Mouse (Mus musculus) telencephalon, adult 2 months (tissue): ENCODE results near the gene Nosip.

Experiments
- DNase-seq: peaks from one replicate; pipeline ENCODE4 v3.0.0-alpha.2; 2011; ENCODE audit warnings: low read depth, low spot score

Gene Nosip

DNA sequence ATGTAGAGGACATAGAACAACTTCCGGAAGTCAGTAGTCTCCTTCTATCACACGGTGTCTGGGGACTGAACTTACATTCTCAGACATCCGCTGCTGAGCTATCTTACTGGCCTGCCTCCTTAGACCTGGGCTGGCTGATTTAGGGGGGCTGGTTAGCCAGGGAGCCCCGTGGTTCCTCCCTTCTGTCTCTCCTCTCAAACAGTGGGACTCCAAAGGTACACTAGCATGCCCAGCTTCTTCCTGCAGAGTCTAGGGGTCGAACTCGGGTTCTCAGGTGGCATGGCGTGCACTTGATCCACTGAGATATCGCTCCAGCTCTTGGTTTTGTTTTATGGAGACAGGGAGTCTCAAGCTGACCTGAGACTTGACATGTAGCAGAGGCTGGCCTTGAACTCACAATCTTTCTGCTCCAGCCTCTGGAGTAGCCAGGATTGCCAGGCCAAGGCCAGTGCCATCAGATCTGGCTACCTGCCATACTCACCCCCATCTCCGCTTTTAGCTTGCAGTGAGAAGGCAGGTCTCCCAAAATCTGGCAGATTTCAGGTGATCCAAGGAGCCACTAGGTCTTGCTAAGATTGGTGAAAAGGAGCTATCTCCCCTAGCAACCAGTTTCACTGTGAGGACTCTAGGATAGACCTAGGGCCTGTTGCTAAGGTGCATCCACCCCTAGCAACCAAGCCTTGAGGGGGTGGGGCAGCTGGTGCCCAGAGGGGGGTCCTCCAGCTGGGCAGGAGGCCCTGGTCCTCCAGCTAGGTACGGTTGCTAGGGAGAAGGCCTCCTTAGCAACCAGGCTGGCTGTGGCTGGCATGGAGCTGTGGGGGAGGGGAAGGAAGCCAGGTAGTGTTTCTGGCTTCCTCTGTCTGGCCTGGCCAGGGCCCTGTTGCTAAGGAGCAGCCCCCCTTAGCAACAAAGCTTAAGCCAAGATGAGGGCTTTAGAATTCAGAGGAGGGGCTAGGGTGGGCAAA lies 3.3 kb upstream of the Nosip start:
- DNase-seq, result no peak

DNA sequence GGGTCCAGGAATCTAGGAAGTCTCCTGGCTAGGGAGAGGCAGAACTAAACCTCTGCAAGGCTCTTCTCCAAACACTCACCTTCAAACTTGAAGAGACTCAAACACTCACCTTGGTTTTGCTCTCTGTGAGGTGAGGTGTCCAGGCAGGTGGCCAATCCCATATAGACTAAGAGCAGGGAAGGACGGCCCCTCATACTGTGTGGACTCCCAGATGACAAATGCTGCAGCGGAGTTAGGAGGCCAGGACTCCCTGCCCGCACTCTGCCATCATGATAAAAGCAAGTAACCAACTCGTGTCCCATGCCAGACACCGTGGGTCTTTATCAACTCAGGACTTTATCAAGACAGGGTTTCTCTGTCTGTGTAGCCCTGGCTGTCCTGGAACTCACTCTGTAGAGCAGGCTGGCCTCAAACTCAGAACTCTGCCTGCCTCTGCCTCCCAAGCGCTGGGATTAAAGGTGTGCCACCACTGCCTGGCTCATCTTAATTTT lies 1.6 kb upstream of the Nosip start:
- no peak for DNase-seq

DNA sequence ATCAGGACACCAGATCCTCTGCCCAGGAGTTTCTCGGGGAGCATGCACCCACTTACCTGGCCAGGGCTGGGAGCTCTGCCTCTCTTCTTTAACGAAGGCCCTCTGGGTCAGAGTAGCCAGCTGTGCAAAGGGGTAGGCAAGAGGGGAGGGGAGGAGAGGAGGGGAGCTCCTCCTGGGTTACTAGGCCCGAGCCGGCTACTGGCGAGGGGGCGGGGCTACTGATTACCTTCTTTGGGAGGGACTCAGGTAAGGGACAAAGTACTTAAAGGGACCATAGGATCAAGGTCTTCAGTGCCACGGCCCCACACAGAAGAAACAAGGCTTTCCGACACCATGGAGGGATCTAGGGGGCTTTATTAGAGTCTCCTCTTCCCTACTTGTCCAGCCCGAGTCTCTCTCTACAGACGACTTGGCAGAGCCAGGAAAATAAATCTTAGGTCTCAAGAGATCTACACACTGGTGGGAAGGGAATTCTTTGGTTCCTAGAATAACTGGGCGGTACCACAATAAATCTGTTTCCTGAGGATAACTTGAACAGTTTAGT lies 625 bp upstream of the Nosip start:
- DNase-seq, result no peak

DNA sequence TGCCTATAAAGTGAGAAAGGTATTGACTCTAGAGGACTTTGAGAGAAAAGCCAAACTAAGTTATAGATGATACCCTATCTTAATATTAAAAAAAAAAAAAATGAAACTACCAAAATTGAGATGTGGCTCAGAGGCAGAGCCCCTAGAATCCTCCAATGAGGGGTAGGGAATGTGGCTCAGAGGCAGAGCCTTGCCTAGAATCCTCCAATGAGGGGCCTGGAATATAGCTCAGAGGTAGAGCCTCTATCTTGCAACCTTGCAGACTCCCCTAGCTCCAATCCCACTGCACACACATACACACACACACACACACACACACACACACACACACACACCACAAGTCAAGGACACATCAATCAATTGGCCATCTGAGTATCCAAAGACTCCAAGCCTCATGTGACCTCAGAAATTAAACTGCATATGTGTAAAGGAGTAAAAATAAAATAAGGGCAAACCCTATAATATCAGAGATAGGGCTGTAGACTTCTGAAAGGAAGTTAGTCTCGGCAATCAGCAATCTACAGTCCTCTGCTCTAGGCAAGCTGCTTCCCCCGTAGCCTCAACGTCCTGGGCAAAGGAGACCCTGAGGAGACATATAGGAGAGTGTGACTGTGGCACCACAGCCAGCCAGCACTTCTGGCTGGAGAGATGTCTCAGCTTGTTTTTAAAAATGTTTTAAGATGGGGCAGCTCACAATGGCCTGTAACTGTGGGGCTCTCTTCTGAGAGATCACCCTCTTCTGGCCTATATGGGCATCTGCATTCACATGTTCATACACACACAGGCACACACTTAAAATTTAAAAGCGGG lies 5.2 kb downstream of the Nosip start:
- no peak for DNase-seq

DNA sequence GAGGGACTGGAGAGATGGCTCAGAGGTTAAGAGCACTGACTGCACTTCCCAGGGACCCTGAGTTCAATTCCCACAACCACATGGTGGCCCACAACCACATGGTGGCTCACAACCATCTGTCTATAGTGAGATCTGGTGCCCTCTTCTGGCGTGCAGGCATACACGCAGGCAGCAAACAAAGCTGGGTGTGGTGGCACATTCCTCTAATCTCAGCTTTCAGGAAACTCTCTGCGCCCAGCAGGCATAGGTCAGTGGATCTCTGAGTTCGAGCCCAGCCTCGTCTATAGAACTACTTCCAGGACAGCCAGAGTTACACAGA lies 5.7 kb downstream of the Nosip start:
- no peak for DNase-seq

DNA sequence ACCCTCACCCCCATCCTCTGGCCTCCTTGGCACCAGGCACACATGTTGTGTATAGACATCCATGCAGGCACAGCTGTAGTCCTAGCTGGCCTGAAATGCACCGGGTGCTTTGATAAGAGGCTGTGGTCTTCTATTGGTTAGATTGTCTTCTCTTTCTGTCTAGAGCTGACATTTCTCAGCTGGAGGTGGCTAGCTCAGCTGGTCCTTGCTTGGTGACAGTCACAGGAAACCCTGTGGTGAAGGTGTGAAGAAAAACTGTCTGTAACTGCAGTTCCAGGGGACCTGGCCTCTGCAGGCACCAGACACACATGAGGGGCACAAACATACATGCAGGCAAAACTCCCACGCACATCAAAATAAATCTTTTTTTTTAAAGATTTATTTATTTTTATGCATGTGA lies 7.4 kb downstream of the Nosip start:
- DNase-seq, result no peak

DNA sequence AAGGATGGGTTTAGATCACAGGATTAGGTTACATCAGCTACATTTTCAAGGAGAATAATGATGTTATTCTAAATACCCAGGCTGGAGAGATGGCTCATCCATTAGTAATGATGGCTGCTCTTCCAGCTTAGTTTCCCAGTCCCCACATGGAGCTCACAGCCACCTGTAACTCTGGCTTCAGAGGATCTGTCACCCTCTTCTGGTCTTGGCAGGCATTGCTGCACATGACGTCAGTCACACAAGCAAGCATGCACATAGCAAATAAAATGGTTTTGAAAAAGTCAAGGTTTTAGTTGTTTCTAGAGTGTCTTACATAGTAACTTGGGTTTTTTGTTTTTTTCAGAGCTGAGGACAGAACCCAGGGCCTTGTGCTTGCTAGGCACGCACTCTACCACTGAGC lies 10.0 kb downstream of the Nosip start:
- DNase-seq, result no peak

DNA sequence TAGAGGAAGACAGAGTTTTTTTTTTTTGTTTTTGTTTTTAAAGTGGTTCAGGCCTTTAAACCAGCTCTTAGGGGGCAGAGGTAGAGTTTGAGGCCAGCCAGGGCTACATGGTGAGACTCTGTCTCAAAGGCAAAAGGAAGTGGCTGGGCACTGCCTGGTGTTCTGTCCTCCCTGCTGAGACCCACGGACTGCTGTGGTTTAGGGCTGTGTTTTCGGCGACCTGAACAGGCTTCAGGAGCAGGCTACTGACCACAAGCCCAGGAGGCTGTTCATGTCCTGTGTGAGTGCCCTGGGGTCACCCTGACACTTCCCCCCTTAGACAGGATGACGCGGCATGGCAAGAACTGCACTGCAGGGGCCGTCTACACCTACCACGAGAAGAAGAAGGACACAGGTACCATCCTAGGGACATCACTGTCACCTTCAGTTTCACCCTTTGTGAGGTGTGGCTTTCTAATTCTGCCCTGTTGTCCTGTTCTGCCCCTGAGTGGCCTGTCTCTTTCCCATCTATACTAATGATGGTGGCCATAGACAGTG lies 11.0 kb downstream of the Nosip start:
- DNase-seq, result no peak

DNA sequence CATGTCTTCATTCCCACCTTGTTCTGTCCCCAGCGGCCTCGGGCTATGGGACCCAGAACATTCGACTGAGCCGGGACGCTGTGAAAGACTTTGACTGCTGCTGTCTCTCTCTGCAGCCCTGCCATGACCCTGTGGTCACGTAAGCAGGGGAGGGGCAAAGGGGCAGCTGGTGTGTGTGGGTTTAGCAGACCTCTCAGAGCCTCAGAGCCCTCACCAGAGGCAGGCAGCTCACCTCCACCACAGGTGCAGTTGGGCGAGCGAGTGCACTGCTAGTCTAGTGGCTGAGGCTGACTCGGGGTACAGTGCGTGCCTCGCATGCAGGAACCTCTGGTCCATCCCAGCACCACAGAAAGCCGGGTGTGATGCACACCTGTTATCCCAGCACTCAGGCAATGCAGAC lies 11.7 kb downstream of the Nosip start:
- no peak for DNase-seq

DNA sequence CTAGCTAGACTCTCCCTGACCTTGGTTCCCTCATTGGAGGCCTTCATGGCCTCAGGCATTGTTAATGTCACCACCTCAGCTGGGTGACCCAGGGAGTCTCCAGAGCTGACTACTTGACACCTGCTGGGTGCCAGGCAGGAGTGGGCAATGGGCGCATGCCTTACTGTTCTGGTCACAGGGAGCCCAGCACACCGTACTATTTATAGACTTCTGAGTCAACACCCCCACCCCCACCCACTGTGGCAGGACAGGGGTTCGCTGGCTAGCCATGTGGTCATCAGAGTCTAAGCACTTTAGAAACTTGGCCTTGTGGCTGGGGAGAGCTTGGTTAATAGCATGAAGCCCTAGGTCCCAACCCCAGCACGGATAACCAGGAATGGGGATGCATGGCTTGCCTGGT lies 13.2 kb downstream of the Nosip start:
- DNase-seq, result no peak

DNA sequence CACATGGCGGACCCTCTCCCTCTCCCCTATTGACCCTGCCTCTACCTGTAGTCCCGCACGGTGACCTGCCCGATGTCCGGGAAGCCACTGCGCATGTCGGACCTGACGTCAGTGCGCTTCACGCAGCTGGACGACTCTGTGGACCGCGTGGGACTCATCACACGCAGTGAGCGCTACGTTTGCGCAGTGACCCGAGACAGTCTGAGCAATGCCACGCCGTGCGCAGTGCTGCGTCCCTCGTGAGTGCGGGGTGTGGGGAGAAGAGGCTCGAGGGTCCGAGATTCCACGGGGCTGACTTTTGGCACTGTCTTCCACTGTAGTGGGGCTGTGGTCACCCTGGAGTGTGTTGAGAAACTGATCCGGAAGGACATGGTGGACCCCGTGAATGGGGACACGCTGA lies 14.3 kb downstream of the Nosip start:
- DNase-seq, result no peak

DNA sequence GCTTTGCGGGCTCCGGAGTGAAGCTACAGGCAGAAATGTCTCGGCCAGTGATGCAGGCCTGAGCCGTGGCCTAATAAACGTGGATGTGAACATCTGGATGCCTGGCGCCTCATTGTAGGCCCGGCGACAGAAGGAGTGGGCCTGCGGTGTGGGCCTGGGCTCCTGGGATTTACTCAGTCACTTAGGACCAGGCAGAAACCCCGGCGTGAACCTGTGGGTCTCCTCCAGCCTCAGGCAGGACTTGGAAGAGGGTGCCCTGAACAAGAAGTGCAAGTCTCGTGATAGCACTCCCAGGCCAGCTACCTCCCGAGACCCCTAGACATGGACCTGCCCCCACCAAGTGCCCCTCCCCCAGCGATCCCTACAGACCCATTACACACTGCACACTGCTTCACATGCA lies 15.1 kb downstream of the Nosip start:
- DNase-seq, result no peak

DNA sequence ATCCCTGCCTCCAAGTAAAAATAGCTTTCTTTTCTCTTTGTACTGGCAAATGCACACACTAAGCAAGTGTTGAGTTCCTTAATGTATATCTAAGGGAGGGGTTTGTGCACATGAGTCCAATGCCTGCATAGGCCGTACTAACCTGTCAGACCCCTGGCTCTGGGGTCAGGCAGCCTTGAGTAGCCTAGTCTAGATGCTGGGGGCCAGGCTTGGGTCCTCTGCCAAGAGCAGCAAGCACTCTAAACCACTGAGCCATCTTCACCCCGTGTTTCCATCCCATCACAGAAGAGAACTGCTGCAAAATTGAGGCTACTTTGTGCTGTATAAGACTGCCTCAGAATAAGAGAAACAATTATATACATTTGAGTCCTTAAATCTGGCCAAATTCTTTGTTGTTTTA lies 15.6 kb downstream of the Nosip start:
- DNase-seq, result no peak

DNA sequence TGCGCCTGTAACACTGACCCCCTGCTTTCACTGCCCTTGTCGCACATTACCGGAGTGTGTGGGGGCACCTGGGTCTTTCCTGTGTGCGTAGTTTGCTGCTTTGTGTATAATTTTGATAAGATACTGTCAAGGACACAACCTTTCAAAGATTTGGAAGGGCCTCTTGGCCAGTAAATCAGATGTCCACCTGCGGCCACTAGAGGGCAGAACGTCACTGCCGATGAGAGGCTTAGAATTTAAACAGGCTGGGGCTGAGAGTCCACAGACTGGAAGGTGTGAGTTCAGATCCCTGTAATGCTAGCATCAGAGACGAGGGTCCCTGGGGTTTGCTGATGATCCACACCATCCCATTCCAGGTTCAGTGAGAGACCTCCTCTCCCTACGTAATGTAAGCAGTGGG lies 16.3 kb downstream of the Nosip start:
- no peak for DNase-seq

DNA sequence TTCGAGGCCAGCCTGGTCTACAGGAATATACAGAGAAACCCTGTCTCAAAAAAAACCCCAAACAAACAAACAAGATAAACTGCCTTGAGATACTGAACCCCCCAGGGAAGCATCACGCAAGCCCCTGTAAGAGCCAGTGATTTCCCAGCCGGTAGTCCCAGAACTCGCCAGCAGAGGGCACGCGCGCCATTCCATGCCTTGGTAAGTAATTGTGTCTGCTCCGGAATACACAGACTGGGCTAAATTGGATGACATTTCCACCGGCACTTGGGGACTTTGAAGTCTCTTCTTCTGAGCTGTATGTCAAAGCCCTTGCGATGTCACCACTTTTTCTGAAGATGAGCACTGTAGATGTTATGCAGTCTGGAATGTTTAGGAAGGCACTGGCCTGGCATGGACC lies 17.6 kb downstream of the Nosip start:
- peak; percentile 59 for DNase-seq

DNA sequence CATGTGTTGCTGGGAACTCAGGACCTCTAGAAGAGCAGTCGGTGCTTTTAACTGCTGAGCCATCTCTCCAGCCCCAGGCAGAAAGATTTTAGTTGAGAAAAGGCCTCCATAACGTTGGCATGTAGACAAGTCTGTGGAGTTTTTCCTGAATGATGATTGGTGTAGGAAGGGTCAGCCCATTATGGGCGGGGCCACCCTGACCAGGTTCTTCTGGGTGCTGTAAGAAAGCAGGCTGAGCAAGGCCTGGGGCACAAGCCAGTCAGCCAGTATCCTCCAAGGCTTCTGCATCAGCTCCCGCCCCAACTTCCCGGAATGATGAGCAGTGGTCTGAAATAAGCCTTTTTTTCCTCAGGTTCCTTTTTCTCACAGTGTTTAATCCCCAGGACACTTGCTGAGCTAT lies 18.8 kb downstream of the Nosip start:
- no peak for DNase-seq

DNA sequence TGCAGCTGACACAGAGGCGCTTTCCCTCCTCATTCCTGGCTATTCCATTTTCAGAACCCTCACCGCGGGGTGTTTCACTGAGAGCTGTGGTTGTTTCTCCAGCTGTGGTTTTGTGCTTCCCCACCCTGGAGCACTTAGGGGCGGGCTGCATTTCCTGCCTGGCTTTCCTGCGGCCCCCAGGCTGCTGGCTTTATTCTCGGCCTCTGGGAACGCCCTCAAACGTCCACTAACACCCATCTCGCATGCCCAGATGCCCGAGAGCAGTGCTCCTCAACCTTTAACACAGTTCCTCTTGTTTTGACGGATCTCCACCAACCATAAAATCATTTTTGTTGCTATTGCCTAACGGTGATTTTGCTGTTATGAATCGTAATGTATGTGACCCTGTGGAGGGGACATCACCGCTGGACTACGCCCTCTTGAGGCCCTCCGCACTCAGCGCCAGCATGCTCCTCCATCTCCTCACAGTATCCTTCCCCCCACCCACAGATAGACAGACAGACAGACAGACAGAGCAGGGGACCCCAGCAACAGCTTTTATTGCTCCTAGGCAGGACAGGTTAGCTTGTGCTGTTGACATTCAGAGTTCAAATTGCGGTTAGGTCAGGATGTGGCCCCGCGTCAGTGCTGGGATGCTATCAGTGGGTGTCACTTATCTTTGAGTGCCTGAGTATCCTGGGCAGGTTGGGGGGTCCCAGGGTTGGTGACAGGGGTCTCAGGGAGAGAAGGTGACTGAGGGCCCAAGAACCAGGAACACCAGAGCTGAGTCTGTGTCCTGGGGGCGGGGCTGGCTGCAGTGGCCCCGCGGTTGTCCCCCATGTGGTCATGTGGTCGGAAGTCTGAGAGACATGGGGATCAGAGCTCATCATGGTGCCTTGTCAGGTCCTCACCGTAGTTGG lies 20.4 kb downstream of the Nosip start:
- no peak for DNase-seq

DNA sequence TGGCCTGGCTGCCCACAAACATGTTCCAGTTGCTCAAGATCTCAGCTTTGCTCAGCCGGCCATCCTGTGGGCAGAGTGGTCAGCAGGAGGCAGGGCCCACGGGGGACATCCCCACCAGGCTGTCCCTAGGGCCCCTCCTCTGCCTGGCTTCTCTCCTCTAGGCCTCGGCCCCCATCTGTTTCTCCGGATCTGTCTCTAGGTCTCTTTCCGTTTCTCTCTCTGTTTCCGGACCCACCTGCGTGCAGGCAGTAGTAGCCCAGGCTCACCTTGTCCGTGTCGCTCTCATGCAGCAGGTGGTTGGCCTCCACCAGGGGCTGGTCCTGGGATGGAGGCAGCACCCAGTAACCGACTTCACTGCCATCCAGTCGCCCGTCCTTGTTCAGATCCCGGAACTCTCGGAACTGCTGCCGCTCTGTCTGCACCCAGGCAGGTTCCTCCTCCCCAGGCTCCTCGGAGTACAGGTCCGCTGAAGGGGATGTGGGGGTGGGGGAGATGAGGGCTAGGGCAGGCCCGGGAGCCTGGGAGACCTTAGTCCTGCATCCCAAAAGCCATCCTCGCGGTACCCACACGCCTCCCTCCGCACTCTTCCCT lies 21.2 kb downstream of the Nosip start:
- DNase-seq, result no peak

DNA sequence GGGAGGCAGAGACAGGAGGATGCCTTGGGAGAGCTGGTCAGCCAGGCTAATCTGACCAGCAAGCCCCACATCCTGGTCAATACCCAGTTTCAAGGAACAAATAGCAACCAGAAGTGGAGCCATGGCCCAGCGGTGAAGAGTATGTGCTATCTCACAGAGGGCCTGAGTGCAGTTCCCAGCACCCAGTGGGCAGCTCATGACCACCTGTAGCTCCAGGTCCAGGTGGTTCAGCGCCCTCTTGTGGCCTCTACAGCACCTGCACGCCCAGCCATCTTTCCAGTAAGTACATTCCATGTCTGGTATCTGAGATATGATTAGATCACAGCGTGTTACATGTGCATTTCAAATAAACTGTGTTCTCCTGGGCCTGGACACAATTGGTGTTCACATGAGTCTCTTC lies 23.9 kb downstream of the Nosip start:
- no peak for DNase-seq

DNA sequence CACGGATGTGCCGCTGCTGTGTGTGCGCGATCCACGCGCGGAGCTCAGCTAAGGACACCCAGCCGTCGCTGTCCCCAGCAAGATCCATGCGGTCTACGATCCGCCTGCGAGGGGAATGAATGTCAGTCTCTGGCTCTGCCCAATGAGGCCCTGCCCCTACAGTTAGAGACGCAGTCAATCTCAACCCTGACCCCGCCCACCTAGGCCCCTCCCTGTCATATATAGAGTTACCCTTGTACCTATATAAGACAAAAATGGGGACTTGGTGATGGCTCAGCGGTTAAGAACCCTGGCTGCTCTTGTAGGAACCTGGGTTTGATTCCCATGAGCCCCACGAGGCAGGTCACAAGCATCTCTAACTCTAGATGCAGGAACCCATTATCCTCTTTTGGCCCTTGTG lies 26.4 kb downstream of the Nosip start:
- DNase-seq, result no peak
